Mouse (Mus musculus): ENCODE measurements around the gene Arhgdib. TPM values are rescaled to one million over a fixed set of nuclear protein-coding genes. Genes with fewer than 3 reads are reported as not detected.

The Arhgdib gene
- total RNA-seq, 2 experiments from 2014 or later = 4.9 to 10.2 TPM

- H3K27ac ChIP-seq = peak overlapping the region; percentile 69
- TF ChIP-seq CTCF (IDR thresholded peaks at IDR 0.05) = no peak
- intact Hi-C loops (cut with DNase I) = no loop called here
- no peak for DNase-seq
- no peak overlapping the region for H3K4me3 ChIP-seq
Observed at GRCm38 (mm10) chr6:136912751-136913265, 28.9 kb downstream of the Arhgdib start.

GRCm38 (mm10) chr6:136910247-136910890 is 31.3 kb downstream of the Arhgdib start:
- Histone ChIP-seq H3K27ac (peak overlapping the region; percentile 48), H3K4me3 (no peak overlapping the region)
- intact Hi-C loops (cut with DNase I) = no loop called here
- TF ChIP-seq CTCF (IDR thresholded peaks at IDR 0.05) = no peak
- peak; percentile 29 for DNase-seq

DNA sequence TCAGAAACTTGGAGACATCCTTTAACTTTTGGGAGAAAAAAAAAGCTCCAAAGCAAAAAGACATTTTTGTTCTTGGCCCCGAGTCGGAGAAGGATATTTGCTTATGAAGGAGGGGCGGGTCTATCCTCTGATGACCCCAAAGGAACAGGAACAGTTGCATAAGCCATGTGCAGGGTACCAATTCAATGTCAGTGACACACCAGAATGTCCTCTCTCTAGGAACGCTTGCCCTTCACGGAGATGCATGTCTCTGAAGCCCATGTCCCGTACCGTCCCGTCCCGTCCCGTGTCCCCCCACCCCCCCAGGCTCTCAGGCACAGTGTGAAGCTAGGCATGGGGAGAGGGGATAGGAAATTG is 34.8 kb downstream of the Arhgdib start:
- no peak for TF ChIP-seq CTCF (IDR thresholded peaks at IDR 0.05)
- H3K4me3 ChIP-seq = no peak overlapping the region; the same call in 1 of the 2 replicates
- peak overlapping the region; percentile 78 for H3K27ac ChIP-seq
- intact Hi-C loops (cut with DNase I) = no loop called here
- peak; percentile 35 for DNase-seq

- peak; percentile 24 for DNase-seq
- H3K27ac ChIP-seq = peak overlapping the region; percentile 78
- no peak for TF ChIP-seq CTCF (IDR thresholded peaks at IDR 0.05)
- intact Hi-C loops (cut with DNase I) = no loop called here
- peak overlapping the region; percentile 9 for H3K4me3 ChIP-seq
Observed at GRCm38 (mm10) chr6:136906283-136906936, 35.3 kb downstream of the Arhgdib start.

DNA sequence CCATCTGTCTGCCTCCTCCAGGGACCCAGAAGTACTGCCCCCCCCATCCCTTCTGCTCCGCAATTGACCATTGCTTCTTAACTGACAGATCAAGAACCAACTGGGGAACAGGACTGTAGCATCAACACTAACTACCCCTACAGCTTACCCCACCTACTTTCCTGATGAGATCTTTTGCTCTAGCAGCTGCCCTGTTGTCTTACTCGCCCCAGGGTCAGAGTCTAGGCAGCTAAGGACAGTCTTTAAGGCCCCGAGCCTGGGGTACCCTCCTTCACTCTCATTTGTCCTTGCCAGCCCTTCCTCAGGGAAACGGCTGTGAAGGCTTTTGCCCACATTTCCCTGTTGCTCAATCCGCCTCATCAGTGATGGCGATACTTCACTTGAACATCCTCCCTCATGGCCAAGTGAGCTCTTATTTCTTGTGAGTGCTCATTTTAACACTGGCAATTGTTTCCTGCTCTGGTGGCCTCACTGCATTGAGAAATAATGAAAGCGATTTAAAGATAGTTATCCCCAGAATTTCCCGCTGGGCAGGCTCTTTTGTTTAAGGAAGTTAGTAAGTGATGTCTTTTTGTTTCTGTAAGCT is 37.7 kb downstream of the Arhgdib start:
- DNase-seq = no peak

GRCm38 (mm10) chr6:136902527-136902926 is 39.2 kb downstream of the Arhgdib start:
- H3K27ac ChIP-seq = no peak overlapping the region
- TF ChIP-seq CTCF (IDR thresholded peaks at IDR 0.05) = no peak
- H3K4me3 ChIP-seq = no peak overlapping the region
- no peak for DNase-seq
- intact Hi-C loops (cut with DNase I) = no loop called here

More for the DNA sequence above, 37.7 kb downstream of the Arhgdib start:
- TF ChIP-seq CTCF (IDR thresholded peaks at IDR 0.05) = no peak
- no peak overlapping the region for H3K27ac ChIP-seq
- no peak overlapping the region for H3K4me3 ChIP-seq
- intact Hi-C loops (cut with DNase I) = no loop called here

DNA sequence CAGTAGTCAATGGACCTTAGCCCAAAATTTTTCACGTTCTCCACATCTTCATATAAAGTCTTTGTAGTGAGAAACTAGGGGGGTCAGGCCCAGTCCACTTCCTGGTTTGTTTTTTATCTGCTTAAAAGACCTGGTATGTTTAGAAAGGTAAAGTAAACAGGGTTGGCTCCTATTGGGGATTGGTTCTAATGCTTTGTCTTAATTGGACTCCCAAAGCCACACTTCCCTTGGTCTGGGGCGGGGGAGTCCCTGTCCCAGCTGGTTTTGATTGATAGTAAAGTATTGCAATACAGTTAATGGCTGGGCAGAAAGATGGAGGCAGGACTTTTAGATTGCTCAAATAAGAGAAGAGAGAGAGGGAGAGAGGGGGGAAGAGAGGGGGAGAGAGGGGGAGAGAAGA is 40.7 kb downstream of the Arhgdib start:
- Histone ChIP-seq H3K27ac (peak overlapping the region; percentile 54; the same call in 1 of the 2 replicates), H3K4me3 (no peak overlapping the region)
- TF ChIP-seq CTCF (IDR thresholded peaks at IDR 0.05) = no peak

GRCm38 (mm10) chr6:136900369-136901009 is 41.2 kb downstream of the Arhgdib start:
- TF ChIP-seq CTCF (IDR thresholded peaks at IDR 0.05) = no peak
- H3K27ac ChIP-seq = peak overlapping the region; percentile 54; the same call in 1 of the 2 replicates
- DNase-seq = no peak
- intact Hi-C loops (cut with DNase I) = no loop called here
- no peak overlapping the region for H3K4me3 ChIP-seq

More for the DNA sequence above, 40.7 kb downstream of the Arhgdib start:
- DNase-seq = no peak
- intact Hi-C loops (cut with DNase I) = no loop called here

- DNase-seq = no peak
- no peak for TF ChIP-seq CTCF (IDR thresholded peaks at IDR 0.05)
- Histone ChIP-seq H3K27ac (peak overlapping the region; percentile 75), H3K4me3 (no peak overlapping the region)
- intact Hi-C loops (cut with DNase I) = no loop called here
Observed at GRCm38 (mm10) chr6:136898954-136899353, 42.7 kb downstream of the Arhgdib start.

DNA sequence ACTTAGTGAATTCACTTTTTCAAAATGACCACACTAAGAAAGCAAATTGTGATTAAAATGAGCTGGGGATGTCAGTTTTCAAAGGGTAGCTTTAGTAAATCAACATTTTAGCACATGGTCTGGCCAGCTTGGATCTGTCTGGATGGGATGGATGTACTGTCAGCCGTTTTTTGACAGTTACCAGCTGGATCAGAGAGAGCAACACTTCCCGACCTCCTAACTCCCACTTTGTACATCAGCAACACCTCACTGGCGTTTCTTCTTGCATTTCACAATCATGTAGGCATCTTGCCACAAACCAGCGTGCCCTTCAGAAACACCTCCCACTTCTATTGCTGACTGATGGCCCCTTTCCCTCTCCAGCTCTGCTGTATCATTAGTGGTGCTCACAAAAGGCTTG is 43.5 kb downstream of the Arhgdib start:
- no peak for DNase-seq
- H3K27ac ChIP-seq = peak overlapping the region; percentile 75
- no peak for TF ChIP-seq CTCF (IDR thresholded peaks at IDR 0.05)
- H3K4me3 ChIP-seq = no peak overlapping the region
- intact Hi-C loops (cut with DNase I) = no loop called here

GRCm38 (mm10) chr6:136897789-136898188 is 43.9 kb downstream of the Arhgdib start:
- Histone ChIP-seq H3K27ac (peak overlapping the region; percentile 75), H3K4me3 (no peak overlapping the region)
- peak; percentile 53 for DNase-seq
- intact Hi-C loops (cut with DNase I) = no loop called here
- TF ChIP-seq CTCF (IDR thresholded peaks at IDR 0.05) = no peak

- Histone ChIP-seq H3K27ac (peak overlapping the region; percentile 72), H3K4me3 (no peak overlapping the region)
- intact Hi-C loops (cut with DNase I) = no loop called here
- DNase-seq = no peak
- TF ChIP-seq CTCF (IDR thresholded peaks at IDR 0.05) = no peak
Observed at GRCm38 (mm10) chr6:136894532-136895339, 47.0 kb downstream of the Arhgdib start.

Data from gastrocnemius, adult 2 months (tissue).